Mouse (Mus musculus): ENCODE results near the gene Rbm20. TPM values are rescaled to one million over a fixed set of nuclear protein-coding genes. Genes with fewer than 3 reads are reported as not detected.
"Not testable (repeated sequence)": the region's sequence is repeated elsewhere in the genome, so short reads cannot be mapped to it uniquely, and the experiment has no call there.

Rbm20 gene
- polyA plus RNA-seq, 1 experiment, result 0.22 TPM

- TF ChIP-seq CTCF (IDR thresholded peaks at IDR 0.05; ENCODE audit: extremely low read depth, insufficient read depth, insufficient read length, insufficient replicate concordance), result no peak
- no peak for TF ChIP-seq POLR2A (IDR thresholded peaks at IDR 0.05; ENCODE audit: low read depth, low read length)
- peaks cover 2% of the 10 kb centered on the region; the same call in 1 of the 2 replicates for H3K4me1 ChIP-seq (ENCODE audit: control insufficient read depth, insufficient read depth, insufficient read length)
- no peaks in the 10 kb centered on the region for H3K36me3 ChIP-seq (ENCODE audit: control insufficient read depth, insufficient read depth, low read length)
- no peak for DNase-seq (ENCODE audit: low read depth in 1 of 2, low spot score in 2 of 2)
- no peak overlapping the region for H3K27ac ChIP-seq (ENCODE audit: insufficient read depth, low read length)
- H3K27me3 ChIP-seq (ENCODE audit: control insufficient read depth, insufficient read depth, low read length), result no peaks in the 10 kb centered on the region
- 80% methylated on average over 5 of the region's 5 CpGs for WGBS
- no peak overlapping the region for H3K4me3 ChIP-seq (ENCODE audit: extremely low read depth, insufficient read depth, insufficient read length)
Observed at GRCm38 (mm10) chr19:53801380-53801779, 124.3 kb downstream of the Rbm20 start.

- peaks cover 2% of the 10 kb centered on the region; the same call in 1 of the 2 replicates for H3K4me1 ChIP-seq (ENCODE audit: control insufficient read depth, insufficient read depth, insufficient read length)
- no peaks in the 10 kb centered on the region for H3K27me3 ChIP-seq (ENCODE audit: control insufficient read depth, insufficient read depth, low read length)
- DNase-seq (ENCODE audit: low read depth in 1 of 2, low spot score in 2 of 2), result no peak
- no peak for TF ChIP-seq CTCF (IDR thresholded peaks at IDR 0.05; ENCODE audit: extremely low read depth, insufficient read depth, insufficient read length, insufficient replicate concordance)
- no peak for TF ChIP-seq POLR2A (IDR thresholded peaks at IDR 0.05; ENCODE audit: low read depth, low read length)
- no peak overlapping the region for H3K27ac ChIP-seq (ENCODE audit: insufficient read depth, low read length)
- no peak overlapping the region for H3K4me3 ChIP-seq (ENCODE audit: extremely low read depth, insufficient read depth, insufficient read length)
- H3K36me3 ChIP-seq (ENCODE audit: control insufficient read depth, insufficient read depth, low read length), result no peaks in the 10 kb centered on the region
- WGBS, result 70% methylated on average over 11 of the region's 11 CpGs
Observed at GRCm38 (mm10) chr19:53801789-53802683, 124.9 kb downstream of the Rbm20 start.

GRCm38 (mm10) chr19:53803954-53804353 is 126.8 kb downstream of the Rbm20 start:
- TF ChIP-seq POLR2A (IDR thresholded peaks at IDR 0.05; ENCODE audit: low read depth, low read length), result no peak
- TF ChIP-seq CTCF (IDR thresholded peaks at IDR 0.05; ENCODE audit: extremely low read depth, insufficient read depth, insufficient read length, insufficient replicate concordance), result no peak
- no peak overlapping the region for H3K27ac ChIP-seq (ENCODE audit: insufficient read depth, low read length)
- no peaks in the 10 kb centered on the region for H3K36me3 ChIP-seq (ENCODE audit: control insufficient read depth, insufficient read depth, low read length)
- no peak overlapping the region for H3K4me3 ChIP-seq (ENCODE audit: extremely low read depth, insufficient read depth, insufficient read length)
- DNase-seq (ENCODE audit: low read depth in 1 of 2, low spot score in 2 of 2), result no peak
- no peaks in the 10 kb centered on the region for H3K27me3 ChIP-seq (ENCODE audit: control insufficient read depth, insufficient read depth, low read length)
- H3K4me1 ChIP-seq (ENCODE audit: control insufficient read depth, insufficient read depth, insufficient read length), result peaks cover 2% of the 10 kb centered on the region; the same call in 1 of the 2 replicates
- 44% methylated on average over 2 of the region's 2 CpGs for WGBS

- peaks cover 4% of the 10 kb centered on the region; the same call in 1 of the 2 replicates for H3K4me1 ChIP-seq (ENCODE audit: control insufficient read depth, insufficient read depth, insufficient read length)
- H3K4me3 ChIP-seq (ENCODE audit: extremely low read depth, insufficient read depth, insufficient read length), result no peak overlapping the region
- no peak overlapping the region for H3K27ac ChIP-seq (ENCODE audit: insufficient read depth, low read length)
- 77% methylated on average over 3 of the region's 3 CpGs for WGBS
- TF ChIP-seq POLR2A (IDR thresholded peaks at IDR 0.05; ENCODE audit: low read depth, low read length), result no peak
- no peaks in the 10 kb centered on the region for H3K36me3 ChIP-seq (ENCODE audit: control insufficient read depth, insufficient read depth, low read length)
- H3K27me3 ChIP-seq (ENCODE audit: control insufficient read depth, insufficient read depth, low read length), result no peaks in the 10 kb centered on the region
- no peak for DNase-seq (ENCODE audit: low read depth in 1 of 2, low spot score in 2 of 2)
Observed at GRCm38 (mm10) chr19:53805063-53805462, 128.0 kb downstream of the Rbm20 start.

- Histone ChIP-seq H3K36me3 (ENCODE audit: control insufficient read depth, insufficient read depth, low read length) (no peaks in the 10 kb centered on the region), H3K27me3 (ENCODE audit: control insufficient read depth, insufficient read depth, low read length) (no peaks in the 10 kb centered on the region), H3K27ac (ENCODE audit: insufficient read depth, low read length) (peak overlapping the region; percentile 50), H3K4me3 (ENCODE audit: extremely low read depth, insufficient read depth, insufficient read length) (no peak overlapping the region), H3K4me1 (ENCODE audit: control insufficient read depth, insufficient read depth, insufficient read length) (peaks cover 4% of the 10 kb centered on the region; the same call in 1 of the 2 replicates)
- TF ChIP-seq POLR2A (IDR thresholded peaks at IDR 0.05; ENCODE audit: low read depth, low read length) (no peak), CTCF (IDR thresholded peaks at IDR 0.05; ENCODE audit: extremely low read depth, insufficient read depth, insufficient read length, insufficient replicate concordance) (no peak)
- no peak for DNase-seq (ENCODE audit: low read depth in 1 of 2, low spot score in 2 of 2)
- 85% methylated on average over 7 of the region's 7 CpGs for WGBS
Observed at GRCm38 (mm10) chr19:53806126-53806525, 129.0 kb downstream of the Rbm20 start.

GRCm38 (mm10) chr19:53806526-53807275 is 129.6 kb downstream of the Rbm20 start:
- H3K27ac ChIP-seq (ENCODE audit: insufficient read depth, low read length), result peak overlapping the region; percentile 79
- not testable (repeated sequence) for H3K27me3 ChIP-seq (ENCODE audit: control insufficient read depth, insufficient read depth, low read length); DNase-seq (ENCODE audit: low read depth in 1 of 2, low spot score in 2 of 2); H3K4me3 ChIP-seq (ENCODE audit: extremely low read depth, insufficient read depth, insufficient read length); H3K36me3 ChIP-seq (ENCODE audit: control insufficient read depth, insufficient read depth, low read length); H3K4me1 ChIP-seq (ENCODE audit: control insufficient read depth, insufficient read depth, insufficient read length)
- 68% methylated on average over 6 of the region's 6 CpGs for WGBS
